Mouse (Mus musculus): ENCODE data around the gene Nckap5.
A peak's percentile ranks its signal among the peaks of the same experiment; 100 is the strongest.

Gene Nckap5

GRCm38 (mm10) chr1:126565151-126565725 lies 265.4 kb downstream of the Nckap5 start:
- DNase-seq (ENCODE audit: low read depth, low spot score) = no peak

GRCm38 (mm10) chr1:126560931-126561330 lies 269.7 kb downstream of the Nckap5 start:
- no peak for DNase-seq (ENCODE audit: low read depth, low spot score)

- DNase-seq (ENCODE audit: low read depth, low spot score) = no peak
Measured at GRCm38 (mm10) chr1:126557791-126558294, 272.8 kb downstream of the Nckap5 start.

GRCm38 (mm10) chr1:126547979-126548378 lies 282.6 kb downstream of the Nckap5 start:
- DNase-seq (ENCODE audit: low read depth, low spot score) = no peak

- no peak for DNase-seq (ENCODE audit: low read depth, low spot score)
Measured at GRCm38 (mm10) chr1:126544471-126544870, 286.1 kb downstream of the Nckap5 start.

GRCm38 (mm10) chr1:126537223-126537757 lies 293.3 kb downstream of the Nckap5 start:
- no peak for DNase-seq (ENCODE audit: low read depth, low spot score)

- DNase-seq (ENCODE audit: low read depth, low spot score) = no peak
Measured at GRCm38 (mm10) chr1:126535527-126535926, 295.1 kb downstream of the Nckap5 start.

- DNase-seq (ENCODE audit: low read depth, low spot score) = no peak
Measured at GRCm38 (mm10) chr1:126534046-126534445, 296.6 kb downstream of the Nckap5 start.

GRCm38 (mm10) chr1:126528043-126528598 lies 302.5 kb downstream of the Nckap5 start:
- peak; percentile 33 for DNase-seq (ENCODE audit: low read depth, low spot score)

- no peak for DNase-seq (ENCODE audit: low read depth, low spot score)
Measured at GRCm38 (mm10) chr1:126518067-126518466, 312.5 kb downstream of the Nckap5 start.

- no peak for DNase-seq (ENCODE audit: low read depth, low spot score)
Measured at GRCm38 (mm10) chr1:126517427-126517826, 313.2 kb downstream of the Nckap5 start.

GRCm38 (mm10) chr1:126515054-126515756 lies 315.4 kb downstream of the Nckap5 start:
- DNase-seq (ENCODE audit: low read depth, low spot score) = no peak

GRCm38 (mm10) chr1:126511835-126512445 lies 318.7 kb downstream of the Nckap5 start:
- no peak for DNase-seq (ENCODE audit: low read depth, low spot score)

- no peak for DNase-seq (ENCODE audit: low read depth, low spot score)
Measured at GRCm38 (mm10) chr1:126504717-126505116, 325.9 kb downstream of the Nckap5 start.

- no peak for DNase-seq (ENCODE audit: low read depth, low spot score)
Measured at GRCm38 (mm10) chr1:126502741-126503140, 327.9 kb downstream of the Nckap5 start.

- DNase-seq (ENCODE audit: low read depth, low spot score) = peak; percentile 54
Measured at GRCm38 (mm10) chr1:126496722-126497121, 333.9 kb downstream of the Nckap5 start.

- DNase-seq (ENCODE audit: low read depth, low spot score) = peak; percentile 28
Measured at GRCm38 (mm10) chr1:126492206-126493071, 338.2 kb downstream of the Nckap5 start.

GRCm38 (mm10) chr1:126491412-126491811 lies 339.2 kb downstream of the Nckap5 start:
- DNase-seq (ENCODE audit: low read depth, low spot score) = no peak

- DNase-seq (ENCODE audit: low read depth, low spot score) = no peak
Measured at GRCm38 (mm10) chr1:126490256-126490655, 340.3 kb downstream of the Nckap5 start.

GRCm38 (mm10) chr1:126484664-126485087 lies 345.9 kb downstream of the Nckap5 start:
- no peak for DNase-seq (ENCODE audit: low read depth, low spot score)

GRCm38 (mm10) chr1:126483665-126484064 lies 346.9 kb downstream of the Nckap5 start:
- no peak for DNase-seq (ENCODE audit: low read depth, low spot score)
